Mouse (Mus musculus) right cerebral cortex, postnatal 10 days (tissue): Measurements from ENCODE around the gene Obscn.
A peak's percentile ranks its signal among the peaks of the same experiment; 100 is the strongest.

Experiments
- DNase-seq, 2 experiments: peaks; one replicate each; pipeline ENCODE4 v3.0.0; 2021; ENCODE audit warnings: low spot score in 2 of 2

Obscn gene

GRCm38 (mm10) chr11:59058025-59058424 is 78.2 kb downstream of the Obscn start:
- no peak for DNase-seq

GRCm38 (mm10) chr11:59051031-59051430 is 85.2 kb downstream of the Obscn start:
- DNase-seq: no peak

- DNase-seq: peak; percentile 35 to 41
These were observed 91.4 kb downstream of the Obscn start for GRCm38 (mm10) chr11:59044703-59045330.

GRCm38 (mm10) chr11:59029003-59029402 is 107.2 kb downstream of the Obscn start:
- DNase-seq: no peak

GRCm38 (mm10) chr11:59026411-59026810 is 109.8 kb downstream of the Obscn start:
- no peak for DNase-seq

DNA sequence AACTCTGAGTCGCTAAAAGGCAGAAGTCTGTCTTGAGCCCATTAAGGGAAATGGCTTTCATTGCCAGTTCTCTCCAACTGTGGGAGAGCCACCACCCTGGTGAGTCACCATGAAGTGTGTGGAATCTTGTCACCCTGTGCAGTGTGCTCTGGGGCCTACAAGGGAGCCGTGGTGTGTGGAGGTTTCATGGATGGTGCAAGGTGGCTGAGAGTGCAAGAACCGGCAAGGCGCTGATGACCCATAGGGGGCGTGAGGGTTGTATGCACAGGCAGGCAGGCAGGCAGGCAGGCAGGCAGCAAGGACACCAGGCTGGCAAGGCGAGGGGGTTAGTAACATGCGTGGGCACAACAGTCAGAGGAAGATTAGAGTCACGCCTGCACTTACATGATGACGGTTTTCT is 121.2 kb downstream of the Obscn start:
- no peak for DNase-seq

- no peak for DNase-seq
These were observed 133.7 kb downstream of the Obscn start for GRCm38 (mm10) chr11:59002327-59003079.

DNA sequence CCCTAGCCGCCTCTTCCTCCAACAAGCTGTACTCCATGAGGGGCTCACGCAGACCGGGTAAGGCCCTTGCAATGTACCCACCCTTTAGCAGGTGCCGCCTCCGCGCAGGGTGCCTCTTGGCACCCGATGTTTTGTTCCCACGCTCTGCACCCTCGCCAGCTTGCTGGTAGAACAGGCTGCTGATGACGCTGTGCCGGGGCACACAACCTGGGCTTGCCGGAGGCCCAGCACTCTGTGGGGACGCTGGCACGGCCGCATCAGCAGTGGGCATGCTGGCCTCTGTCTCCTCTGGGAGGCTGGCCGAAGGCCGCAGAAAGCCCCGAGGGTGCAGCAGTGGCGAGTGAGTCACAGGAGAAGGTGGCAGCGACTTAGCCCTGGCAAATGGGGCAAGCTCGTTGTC is 135.6 kb downstream of the Obscn start:
- DNase-seq: no peak

DNA sequence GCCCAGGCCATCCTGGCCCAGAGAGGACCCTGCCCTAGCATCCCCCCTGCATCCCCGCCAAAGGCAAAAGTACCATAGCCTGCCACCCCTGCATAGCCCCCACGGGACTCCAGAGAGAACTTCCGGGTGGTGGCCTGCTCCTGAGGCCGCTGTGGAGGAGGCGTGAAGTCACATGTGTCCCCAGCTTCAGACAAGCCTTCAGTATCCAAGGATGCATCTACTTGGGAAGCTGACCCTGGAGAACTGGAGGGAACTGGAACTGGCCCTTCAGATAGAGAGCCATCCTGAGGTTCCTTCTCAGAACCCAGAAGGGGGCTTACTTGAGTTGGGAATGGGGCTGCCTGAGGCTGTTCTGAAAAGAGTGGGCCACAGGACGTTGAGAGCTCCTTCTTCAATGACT is 136.4 kb downstream of the Obscn start:
- DNase-seq: no peak

- no peak for DNase-seq
These were observed 137.0 kb downstream of the Obscn start for GRCm38 (mm10) chr11:58999158-58999557.

DNA sequence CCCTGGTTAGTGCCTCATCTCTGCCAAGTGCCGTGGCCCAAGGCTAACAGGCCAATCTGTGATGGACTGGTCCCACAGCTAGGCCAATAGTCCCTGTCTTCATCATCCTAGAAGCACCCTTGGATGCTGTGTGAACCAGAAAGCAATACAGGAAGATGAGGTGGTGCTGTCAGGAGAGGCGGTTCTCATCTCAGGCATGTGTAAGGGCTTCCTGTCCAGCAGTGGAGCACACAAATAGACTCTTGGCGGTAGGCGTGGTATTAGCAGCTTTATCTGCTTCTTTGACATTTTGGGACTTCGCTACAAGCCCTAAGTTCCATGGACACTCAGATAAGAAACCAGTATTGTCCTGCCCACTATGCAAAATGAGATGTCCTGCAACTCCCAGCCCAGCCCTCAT is 138.7 kb downstream of the Obscn start:
- DNase-seq: no peak

- no peak for DNase-seq
These were observed 140.3 kb downstream of the Obscn start for GRCm38 (mm10) chr11:58995807-58996370.

- no peak for DNase-seq
These were observed 141.0 kb downstream of the Obscn start for GRCm38 (mm10) chr11:58995061-58995806.

DNA sequence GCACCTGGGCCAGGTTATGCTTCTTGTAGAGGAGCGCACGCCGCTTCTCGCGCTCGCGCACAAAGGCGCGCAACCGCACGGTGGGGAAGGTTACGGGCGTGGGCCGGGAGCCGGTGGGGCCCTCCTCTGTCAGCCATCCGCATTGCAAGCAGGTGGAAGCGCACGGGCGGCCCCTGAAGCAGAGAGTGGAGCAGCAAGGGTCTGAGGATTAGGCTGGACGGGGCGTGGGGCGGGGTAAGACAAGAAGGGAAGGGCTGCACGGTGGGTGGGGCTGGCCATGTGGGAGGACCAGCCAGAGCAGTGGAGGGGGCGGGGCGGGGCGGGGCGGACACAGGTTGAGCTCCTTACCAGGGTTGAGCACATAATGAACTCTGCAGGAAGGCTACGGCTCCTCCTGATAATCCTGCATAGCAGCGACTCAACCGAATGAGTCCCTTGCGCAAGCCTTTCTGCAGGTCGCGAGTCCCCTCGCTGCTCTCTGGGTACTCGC is 141.8 kb downstream of the Obscn start:
- DNase-seq: peak; percentile 59 to 65

- no peak for DNase-seq
These were observed 143.0 kb downstream of the Obscn start for GRCm38 (mm10) chr11:58993091-58993670.

- no peak for DNase-seq
These were observed 144.3 kb downstream of the Obscn start for GRCm38 (mm10) chr11:58991911-58992310.

- DNase-seq: peak in 1 of 2 experiments; percentile 44
These were observed 145.4 kb downstream of the Obscn start for GRCm38 (mm10) chr11:58990794-58991193.

- DNase-seq: no peak
These were observed 146.1 kb downstream of the Obscn start for GRCm38 (mm10) chr11:58990141-58990540.

- DNase-seq: no peak
These were observed 147.0 kb downstream of the Obscn start for GRCm38 (mm10) chr11:58989166-58989565.

- DNase-seq: no peak
These were observed 150.8 kb downstream of the Obscn start for GRCm38 (mm10) chr11:58985299-58985917.

DNA sequence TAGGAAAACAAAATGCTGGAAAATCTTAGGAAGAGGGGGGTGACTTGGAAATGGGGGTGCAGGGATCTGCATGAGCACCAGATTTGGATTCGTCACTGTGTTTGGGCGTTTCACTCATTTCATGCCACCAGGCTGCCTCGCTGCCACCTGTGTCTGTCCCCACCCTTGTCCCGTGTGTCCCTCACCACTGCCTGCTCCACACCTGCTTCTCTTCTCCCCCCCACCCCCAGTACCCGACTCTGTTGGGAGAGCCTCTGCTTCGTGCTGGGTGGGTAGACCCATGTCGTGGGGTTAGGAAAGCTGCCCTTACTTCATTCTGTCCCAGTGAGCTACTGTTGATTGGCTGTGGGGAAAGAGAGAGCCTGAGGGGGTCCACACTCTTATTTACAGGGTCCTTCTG is 151.5 kb downstream of the Obscn start:
- no peak for DNase-seq
